Mouse (Mus musculus): Measurements from ENCODE around the gene Cops7a.

The Cops7a gene

DNA sequence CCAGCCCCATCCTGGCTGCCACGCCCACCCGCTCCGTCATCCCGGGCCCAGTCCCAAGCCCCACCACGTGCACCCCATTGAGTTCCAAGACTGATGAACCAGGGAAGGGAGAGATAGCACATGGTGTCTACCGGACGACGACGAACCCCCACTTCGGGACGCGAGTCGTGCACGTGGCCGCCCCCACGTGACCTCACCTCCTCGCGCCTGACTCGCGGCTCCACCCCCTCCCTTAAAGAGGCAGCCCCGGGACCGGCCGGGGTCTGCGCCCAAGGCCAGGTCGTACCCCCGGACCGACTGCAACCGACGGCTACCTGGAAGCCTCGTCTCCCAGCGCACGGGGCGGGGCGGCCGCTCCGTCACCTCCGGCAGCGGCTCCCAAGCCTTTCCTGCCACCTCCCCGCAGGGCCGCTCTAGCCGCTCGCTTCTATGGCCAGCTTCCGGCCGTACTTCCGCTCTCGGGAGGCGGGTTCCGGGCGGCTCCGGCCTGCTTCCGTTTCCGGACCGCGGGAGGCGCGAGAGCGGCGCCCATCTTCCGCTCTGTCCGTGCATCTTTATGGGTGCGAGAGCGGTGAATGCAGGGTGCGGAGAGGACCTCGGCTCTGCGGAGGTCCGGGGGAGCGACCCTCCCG, at the start of gene Cops7a:
Gene Cops7a, minus strand, starts transcription at position 451 of the 632 bp plus-strand sequence.
- DNase-seq (ENCODE audit: low spot score): peak; percentile 95

DNA sequence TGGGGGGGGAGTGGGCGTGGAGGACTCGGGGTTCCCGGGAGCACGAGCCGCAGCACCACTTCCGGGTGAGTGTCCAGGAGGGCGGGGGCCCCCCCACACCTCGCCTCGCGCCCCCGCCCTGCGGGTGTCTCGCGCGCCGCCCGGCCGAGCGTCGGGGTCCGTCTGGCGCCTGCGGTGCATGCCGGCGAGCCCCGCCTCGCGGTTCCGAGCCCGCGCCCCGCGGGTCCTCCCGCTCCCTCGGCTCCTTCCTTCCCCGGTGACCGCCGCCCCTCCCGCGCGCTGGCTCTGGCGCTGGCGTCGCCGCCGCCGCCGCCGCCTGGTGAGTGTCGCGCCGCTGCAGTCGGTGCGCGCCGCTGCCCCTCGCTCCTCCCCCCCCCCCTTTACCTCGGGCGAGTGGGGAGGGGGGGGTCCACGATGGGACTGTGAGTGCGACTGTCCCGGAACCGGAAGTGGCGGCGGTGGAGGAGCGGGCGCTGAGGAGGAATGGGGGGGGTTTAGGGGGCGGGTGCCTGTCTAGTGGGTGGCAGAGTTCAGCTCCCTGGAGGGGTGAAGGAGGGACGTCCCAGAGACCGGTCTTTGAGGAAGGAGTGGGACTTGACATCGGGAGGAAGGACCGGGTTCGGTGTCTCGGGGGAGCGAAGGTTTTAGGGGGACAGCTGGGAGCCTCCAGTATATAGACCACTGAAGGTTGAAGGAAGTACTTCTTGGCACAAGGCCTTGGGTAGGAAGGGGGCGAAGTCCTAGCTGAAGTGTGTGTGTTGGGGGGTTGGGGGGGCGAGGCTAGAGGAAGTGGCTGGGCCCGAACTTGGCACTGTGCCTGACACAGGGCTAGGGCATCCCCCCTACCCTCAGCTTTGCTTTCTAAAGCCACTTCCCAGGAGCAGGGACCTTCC, 44.1 kb upstream of the Cops7a start:
- peak; percentile 62 for DNase-seq (ENCODE audit: low spot score)

DNA sequence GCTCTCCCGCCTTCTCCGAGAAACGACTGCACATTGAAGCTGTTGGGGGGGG, 43.6 kb upstream of the Cops7a start, which contains the start of gene Zfp384:
Gene Zfp384, plus strand, starts transcription at position 17 of the 52 bp plus-strand sequence.
- DNase-seq (ENCODE audit: low spot score): no peak

DNA sequence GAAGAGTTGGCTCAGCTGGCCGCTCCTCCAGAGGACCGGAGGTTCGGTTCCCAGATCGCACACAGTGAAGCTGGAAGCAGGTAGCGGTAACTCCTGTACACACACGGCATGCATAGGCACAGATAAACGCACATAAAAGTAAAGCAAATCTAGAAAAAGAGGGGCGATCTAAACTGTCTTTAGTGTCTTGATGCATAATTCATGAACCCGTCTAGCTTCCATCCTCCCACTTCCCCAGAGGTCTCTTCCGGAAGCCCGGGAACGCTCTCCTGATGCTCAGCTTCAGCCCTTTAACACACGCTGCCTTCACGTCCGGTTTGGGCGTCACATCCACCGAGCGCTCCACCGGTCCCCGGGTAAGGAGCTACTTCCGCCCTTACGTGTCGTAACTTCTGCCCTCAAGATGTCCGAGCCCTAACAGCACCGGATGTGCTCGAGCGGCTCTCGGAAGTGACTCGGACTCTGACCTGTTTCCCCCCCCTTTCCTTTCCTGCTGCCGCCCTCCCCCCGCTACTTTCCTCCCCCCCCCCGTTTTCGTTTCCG, 43.3 kb upstream of the Cops7a start:
- peak; percentile 94 for DNase-seq (ENCODE audit: low spot score)

DNA sequence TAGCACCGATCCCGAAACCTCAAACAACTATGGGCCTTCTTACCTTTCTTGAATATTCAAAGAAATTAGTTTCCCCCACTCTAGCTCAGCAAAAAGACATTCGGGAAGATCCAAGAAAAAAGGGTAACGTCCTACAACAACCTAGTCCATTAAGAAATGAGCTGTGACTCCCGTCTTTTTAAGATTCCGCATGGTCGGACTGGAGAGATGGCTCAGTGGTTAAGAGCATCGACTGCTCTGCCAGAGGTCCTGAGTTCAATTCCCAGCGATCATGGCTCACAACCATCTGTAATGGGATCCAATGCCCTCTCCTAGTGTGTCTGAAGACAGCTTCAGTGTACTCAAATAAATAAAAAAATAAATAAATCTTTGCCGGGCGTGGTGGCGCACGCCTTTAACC, 42.7 kb upstream of the Cops7a start:
- no peak for DNase-seq (ENCODE audit: low spot score)

DNA sequence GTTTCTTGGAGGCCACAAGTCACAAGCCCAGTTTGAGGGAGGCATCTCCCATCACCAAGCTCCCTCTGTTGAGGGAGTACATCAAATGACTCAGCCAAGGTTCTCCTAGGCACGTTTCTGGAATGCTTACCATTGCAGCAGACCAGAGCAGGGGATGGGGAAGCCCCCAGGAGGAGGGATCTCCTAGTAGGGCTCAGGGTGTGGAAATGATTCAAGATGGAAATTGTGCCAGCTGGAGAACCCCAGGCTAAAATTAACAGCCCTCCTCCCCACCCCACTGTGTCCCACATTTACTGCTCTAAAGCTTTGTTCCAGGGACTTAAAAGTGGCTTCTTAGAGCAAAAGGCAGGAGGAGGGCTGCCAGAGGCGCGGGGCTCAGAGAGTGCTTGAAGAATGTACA, 39.7 kb upstream of the Cops7a start:
- DNase-seq (ENCODE audit: low spot score): no peak

DNA sequence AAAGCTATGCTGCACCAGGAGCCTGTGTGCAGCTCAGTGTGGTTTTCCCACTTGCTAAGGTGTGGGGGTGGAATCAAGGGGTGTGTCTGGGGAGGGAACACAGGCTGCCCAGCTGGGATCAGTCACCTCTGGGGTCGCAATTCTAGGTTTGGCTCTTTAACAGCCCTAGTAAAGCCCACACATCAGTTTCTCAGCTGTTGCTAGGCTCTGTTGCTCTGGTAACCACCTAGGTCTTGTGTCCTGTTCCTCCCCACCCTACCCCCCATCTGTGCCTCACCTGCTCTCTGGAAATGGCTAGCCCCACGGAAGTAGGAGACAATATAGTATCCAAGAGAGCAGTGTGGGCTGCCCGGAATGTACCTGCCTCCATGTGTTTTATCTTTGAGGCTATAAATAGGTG, 38.4 kb upstream of the Cops7a start:
- DNase-seq (ENCODE audit: low spot score): no peak

DNA sequence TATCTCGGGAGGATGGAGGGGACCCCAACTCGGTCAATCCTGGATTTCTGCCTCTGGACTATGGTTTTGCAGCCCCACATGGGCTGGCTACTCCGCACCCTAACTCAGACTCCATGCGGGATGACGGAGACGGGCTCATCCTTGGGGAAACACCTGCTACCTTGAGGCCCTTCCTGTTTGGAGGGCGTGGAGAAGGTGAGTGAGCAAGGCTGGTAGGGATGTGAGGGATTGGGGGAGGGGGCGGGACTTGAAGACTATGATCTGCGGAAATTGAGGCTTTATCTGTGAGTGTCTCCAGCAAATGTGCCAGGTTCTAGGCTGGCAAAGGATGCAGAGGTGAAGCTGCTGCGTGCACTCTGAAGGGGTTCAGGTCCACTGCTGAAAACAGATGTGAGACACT, 34.2 kb upstream of the Cops7a start:
- no peak for DNase-seq (ENCODE audit: low spot score)

DNA sequence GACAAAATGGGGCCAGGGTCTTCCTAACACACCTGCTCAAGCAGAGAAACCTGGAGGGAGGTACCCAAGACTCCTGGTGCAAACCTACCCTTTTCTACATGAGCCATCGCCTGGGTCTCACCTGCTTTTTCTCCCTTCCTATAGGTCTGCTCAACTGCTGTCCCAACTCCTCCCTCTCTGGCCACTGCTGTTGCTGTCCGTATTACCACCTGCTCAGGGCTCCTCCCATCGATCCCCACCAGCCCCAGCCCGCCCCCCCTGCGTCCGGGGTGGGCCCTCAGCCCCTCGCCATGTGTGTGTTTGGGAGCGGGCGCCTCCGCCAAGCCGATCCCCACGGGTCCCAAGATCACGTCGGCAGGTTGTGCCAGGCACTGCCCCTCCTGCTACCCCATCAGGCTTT, 33.8 kb upstream of the Cops7a start:
- no peak for DNase-seq (ENCODE audit: low spot score)

DNA sequence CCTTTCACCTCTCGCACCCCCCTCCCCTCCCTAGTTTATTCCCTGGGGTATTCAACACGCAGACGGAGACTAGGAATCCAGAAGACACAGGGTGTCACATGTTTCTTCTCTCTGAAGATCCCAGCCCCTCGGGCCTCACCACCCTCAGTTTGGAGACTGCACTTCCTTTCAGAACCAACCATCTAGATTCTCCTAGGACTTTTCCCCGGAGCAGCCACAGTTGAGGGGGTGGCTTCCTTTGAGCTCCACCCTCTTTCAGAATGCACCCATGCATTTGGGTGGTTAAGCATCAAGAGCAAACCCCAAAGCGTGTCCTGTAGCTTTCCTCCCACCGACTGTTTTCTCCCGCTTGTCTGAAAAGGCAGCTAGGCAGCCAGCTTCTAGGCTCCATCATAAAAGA, 32.7 kb upstream of the Cops7a start:
- no peak for DNase-seq (ENCODE audit: low spot score)

DNA sequence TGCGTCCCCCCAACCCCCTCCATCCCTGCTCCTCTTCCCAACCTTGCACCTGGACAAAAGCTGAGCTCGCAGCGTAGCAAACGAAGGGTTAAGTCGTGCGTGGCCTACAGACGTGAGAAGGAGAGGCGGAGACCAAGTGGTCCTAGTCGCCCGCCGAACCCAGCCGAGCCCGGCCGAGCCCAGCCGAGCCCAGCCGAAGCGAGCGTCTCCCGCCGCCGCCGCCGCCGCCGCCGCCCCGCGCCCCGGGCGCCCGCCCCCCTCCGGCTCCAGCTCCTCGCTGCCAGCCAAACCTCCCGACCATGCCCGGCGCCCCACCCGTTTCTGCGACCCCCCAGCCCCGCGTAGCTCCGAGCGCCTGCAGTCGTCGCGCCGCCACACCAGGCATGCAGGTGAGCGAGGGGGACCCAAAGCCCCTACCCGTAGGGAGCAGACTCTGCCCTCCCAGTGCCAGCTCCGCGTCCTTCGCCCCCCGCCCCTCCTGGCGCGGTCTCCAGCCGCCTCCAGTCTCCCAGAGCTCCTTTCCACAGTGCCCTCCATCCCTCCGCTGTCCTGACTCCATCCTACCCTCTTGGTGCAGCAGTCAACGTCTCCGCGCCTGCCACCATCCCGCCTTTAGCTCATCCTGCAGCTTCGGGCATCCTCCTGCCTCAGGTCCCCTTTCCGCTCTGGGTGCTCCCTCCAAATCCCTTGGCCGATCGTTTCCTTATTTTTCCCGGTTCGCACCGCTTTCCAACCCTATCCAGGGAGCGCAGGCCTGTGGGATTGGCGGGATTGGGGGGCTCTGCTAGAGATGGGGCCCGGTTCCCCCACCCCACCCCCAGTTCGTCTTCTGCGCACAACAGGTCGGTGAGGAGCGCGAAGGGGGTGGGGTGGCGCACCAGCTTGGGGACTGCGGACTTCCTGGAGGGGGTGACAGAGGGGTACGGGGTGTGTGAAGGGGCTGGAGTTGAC, 31.5 kb upstream of the Cops7a start, which contains the start of gene Pianp:
Gene Pianp, plus strand, starts transcription at position 144 of the 951 bp plus-strand sequence.
- DNase-seq (ENCODE audit: low spot score): peak; percentile 78

DNA sequence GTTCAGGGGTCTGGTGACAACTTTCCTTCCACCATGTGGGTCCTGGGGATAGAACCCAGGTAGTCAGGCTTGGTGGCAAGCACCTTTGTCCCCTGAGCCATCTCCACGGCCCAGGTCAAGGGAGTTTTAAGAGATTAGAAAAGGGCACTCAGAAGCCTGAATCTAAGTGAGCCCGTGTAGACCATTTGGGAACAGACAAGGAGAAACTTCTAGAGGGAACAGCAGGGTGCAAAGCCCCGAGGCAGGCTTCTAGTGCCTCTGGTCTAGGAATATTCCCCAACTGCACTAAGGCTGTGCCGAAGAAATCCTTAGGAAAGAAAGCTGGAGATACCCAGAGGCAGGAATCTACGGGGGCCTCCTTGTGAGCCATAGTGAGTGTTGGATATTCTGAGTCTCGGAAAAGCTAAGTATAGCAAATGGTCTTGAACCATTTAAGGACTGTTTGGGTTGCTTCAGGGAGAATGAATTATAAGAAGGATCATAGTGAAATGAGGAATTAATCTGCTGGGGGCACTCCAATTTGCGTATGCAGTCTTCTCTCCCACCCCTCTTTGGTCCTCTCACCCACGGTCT, 30.6 kb upstream of the Cops7a start:
- DNase-seq (ENCODE audit: low spot score): no peak

DNA sequence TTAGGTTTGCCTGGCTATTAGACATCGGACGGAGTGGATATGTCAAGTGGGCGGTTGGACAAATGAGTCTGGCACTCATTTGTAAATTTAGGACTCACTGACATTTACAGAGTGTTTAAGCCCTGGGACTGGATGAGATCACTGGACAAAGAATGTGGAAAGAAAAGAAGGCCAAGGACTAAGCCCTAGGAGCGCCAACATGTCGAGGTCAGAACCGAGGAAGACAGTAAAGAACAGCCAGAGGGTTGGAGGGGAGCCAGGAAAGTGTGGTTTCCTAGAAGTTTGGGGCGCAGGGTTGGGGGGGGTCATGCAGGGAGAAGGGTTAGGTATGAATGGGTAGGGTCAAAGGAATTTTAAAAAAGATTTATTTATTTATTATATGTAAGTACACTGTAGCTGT, 29.9 kb upstream of the Cops7a start:
- no peak for DNase-seq (ENCODE audit: low spot score)

DNA sequence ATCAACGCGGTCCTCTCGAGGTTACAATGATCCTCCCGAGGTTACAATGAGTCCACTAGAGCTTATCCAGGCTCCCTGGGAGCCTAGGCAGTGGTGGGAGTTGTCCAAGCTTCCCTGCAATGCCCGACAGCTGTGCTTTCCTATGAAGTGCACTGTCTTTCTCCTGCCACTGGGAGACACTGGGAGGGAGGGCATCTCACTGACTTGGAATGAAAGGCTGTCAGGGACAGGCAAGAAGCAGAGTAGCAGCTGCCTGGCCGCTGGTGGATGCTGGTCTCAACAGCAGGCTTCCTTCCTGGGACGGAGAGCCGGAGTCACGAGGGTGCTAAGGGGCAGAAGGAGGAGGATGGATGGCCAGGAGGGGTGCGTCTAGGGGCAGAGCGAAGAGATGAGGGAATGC, 28.5 kb upstream of the Cops7a start:
- DNase-seq (ENCODE audit: low spot score): no peak

DNA sequence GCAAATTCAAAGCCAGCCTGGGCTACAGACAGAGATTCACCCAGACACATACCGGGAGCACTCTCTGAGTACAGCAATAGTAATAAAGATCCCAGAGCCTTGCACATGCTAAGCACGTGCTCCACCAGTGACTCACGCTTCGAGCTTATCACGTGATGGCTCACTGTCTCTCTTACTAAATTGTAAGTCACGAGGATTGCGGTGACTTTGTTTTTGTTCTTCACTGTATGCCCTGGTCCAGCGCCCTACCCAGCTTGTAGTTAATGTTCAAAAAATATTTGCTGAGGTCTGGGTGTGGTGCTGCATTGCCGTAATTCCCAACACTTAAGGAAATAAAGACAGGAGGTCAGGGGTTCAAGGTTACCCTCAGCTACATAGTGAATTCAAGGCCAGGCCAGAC, 28.0 kb upstream of the Cops7a start:
- no peak for DNase-seq (ENCODE audit: low spot score)

DNA sequence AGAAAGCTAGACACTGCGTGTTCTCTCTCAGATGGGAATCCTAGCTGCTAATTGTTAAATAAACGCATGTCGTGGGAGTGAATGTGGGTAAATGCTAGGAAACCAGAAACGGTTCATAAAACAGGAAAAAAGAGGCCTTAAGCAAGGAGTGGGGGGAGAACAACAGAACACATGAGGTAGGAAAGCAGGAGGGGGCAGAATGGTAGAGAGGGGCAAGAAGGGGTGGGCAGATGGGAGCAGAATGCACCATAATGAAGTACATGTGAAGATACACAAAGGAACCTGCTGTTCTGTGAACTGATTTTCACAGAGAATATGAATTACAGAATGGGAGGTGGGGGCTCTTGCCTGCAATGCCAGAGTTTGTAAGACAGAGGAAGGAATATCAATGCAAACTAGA, 26.9 kb upstream of the Cops7a start:
- no peak for DNase-seq (ENCODE audit: low spot score)

DNA sequence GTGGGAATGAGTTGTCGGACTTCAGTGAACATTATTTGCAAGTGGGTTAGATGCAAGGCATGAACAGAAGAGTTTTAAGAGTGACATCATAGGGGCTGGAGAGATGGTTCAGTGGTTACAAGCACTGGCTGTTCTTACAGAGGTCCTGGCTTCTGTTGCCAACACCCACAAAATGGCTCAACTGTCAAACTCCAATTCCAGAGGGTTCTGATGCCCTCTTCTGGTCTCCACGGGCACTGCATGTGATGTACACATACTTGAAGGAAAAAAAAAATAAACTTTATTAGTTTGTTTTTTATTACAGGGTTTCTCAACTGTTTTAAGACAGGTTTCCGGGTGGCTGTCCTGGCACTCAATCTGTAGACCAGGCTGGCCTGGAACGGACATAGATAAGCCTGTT, 2.4 kb upstream of the Cops7a start:
- DNase-seq (ENCODE audit: low spot score): peak; percentile 23

DNA sequence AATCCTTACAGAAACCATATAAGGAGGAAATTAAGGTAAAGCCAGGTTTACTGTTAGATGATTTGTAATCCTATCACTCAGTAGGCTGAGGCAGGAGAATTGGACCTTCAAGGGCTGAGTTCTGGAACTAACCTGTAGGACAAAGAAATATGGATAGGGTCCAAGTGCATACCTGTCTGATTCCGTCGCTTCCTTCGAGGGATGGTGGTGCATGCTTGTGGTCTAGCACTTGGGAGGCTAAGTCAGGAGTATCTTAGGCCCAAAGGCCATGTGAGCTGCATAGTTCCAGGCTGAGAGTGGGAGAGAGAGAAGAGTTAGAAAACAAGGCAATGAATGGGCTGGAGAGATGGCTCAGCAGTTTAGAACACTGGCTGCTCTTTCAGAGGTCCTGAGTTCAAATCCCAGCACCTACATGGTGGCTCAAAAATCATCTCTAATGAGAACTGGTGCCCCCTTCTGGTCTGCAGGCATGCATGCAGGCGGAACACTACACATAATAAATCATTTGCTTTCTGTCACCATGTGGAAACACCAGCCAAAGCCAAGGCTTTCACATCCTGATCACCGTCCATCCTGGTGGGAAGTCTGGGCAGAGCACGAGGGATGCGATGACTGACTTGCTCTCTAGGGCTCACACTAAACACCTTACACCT, 1.3 kb upstream of the Cops7a start:
- no peak for DNase-seq (ENCODE audit: low spot score)

DNA sequence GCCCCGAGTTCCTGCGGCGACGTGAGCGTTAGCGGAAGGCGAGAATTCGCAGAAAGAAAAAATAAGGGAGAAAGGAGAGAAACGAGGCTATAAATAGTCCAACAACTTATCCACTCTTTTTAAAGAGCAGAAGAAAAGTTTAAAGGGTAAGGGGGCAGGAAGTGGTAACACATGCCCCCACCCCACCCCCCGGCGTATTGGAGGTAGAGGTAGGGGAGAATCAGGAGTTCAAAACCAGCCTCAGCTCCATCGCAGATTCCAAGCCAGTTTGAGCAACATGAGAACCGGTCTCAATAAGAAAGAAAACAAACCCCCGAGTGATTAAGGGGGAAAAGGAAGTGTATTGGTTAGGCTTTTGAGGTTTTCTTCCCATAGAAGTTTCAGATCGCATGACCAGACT, 409 bp upstream of the Cops7a start:
- no peak for DNase-seq (ENCODE audit: low spot score)

DNA sequence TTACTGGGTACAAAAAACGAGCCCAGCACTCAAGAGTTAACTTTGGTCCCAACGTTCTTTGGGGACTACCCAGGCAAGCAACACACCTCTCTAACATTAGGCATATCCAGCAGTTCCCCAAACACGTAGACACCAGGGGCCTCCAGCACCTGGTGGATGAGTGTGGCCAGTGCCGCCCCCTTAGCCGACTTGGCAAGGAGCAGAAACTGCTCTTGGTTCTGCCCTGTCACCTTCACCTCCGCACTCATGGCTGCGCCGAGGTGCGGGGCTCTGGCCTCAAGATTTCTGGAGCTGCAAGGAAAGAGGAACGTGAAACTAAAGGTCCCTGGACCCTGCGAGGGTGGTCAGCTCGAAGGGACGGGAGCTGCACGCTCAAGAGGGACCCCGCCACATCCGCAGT, 700 bp downstream of the Cops7a start:
- DNase-seq (ENCODE audit: low spot score): no peak

DNA sequence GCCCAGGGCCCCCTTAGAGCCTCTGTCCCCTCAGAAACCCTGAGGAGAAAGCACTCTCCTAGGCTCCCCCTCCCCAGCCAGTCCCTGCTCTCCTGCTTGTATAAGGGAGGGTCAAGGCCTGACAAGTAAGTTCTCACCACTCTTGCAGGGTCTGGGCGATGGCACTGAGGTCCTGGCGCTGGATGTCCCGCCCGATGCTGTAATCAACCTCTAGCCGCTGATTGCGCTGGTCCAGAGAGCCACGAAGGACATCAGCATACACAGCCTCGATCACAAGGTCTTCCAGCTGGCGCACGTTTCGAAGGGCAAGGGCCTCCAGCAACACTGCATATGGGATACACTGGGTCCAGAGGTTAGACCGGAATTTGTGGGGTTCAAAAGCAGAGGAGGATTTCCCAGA, 4.3 kb downstream of the Cops7a start:
- no peak for DNase-seq (ENCODE audit: low spot score)

DNA sequence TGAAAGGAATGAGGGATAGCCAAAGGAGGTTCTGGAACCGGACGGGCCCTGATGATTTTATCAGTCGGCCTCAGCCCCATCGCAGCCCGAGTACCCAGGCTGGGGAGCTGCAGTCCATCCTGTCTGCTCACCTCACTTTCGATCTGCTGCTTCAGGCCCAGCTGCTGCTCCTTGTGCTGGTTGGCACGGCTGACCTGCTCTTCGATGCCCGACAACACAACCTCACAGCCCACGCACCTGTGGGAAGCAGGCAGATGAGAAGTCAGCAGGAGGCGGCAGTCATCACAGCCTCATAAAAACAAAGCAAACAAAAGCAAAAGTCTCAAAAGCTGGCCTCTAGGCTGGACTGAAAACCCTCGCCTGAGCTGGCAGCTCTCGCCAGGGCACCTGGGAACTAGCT, 5.4 kb downstream of the Cops7a start:
- no peak for DNase-seq (ENCODE audit: low spot score)

Data from ovary, postnatal 14 days (tissue).